Comparison of ENCODE assay signal across 13 mouse cellular contexts in genomic region chr7:122045711-122046110, GRCm38 (mm10). TPM values are rescaled to one million over a fixed set of nuclear protein-coding genes. Genes with fewer than 3 reads are reported as not detected.
DNase-seq lines count a peak whose midpoint lies in the region; ATAC-seq and TF ChIP-seq lines count a peak whose summit lies in the region.
"Had no signal": no experiment of that assay in that cellular context is flagged by ENCODE, and none has a peak within 500 bp of the region (broad histone marks: within the 10 kb centered on the region; RNA-seq: fewer than 3 reads in every experiment).

No protein-coding gene starts in this region.

- H3K36me3 ChIP-seq in heart, embryonic 13.5 days = peaks cover 53% of the 10 kb centered on the region
- peaks cover 52% of the 10 kb centered on the region for H3K36me3 ChIP-seq in megakaryocyte, embryonic 14.5 days (replicated peaks; ENCODE audit: low read length)
- H3K36me3 ChIP-seq in liver, embryonic 13.5 days = peaks cover 25% of the 10 kb centered on the region
- H3K36me3 ChIP-seq in forebrain, postnatal 0 days (ENCODE audit: insufficient read depth) = peaks cover 22% of the 10 kb centered on the region

- intact Hi-C loops in heart, postnatal 10 days (cut with DNase I) = no loop called here

- H3K4me3 ChIP-seq in heart, embryonic 13.5 days = peak overlapping the region; percentile 35
- peak overlapping the region; percentile 75 for H3K4me3 ChIP-seq in megakaryocyte, embryonic 14.5 days (replicated peaks)
- H3K4me3 ChIP-seq in liver, embryonic 13.5 days (replicated peaks) = no peak overlapping the region
- H3K4me3 ChIP-seq in forebrain, postnatal 0 days (ENCODE audit: low read depth, low read length) = no peak overlapping the region
- H3K4me3 ChIP-seq: embryonic facial prominence, embryonic 12.5 days; limb, embryonic 13.5 days had no signal

- H3K9ac ChIP-seq in heart, embryonic 13.5 days = peak overlapping the region; percentile 78
- H3K9ac ChIP-seq in liver, embryonic 13.5 days = no peak overlapping the region
- H3K9ac ChIP-seq in forebrain, postnatal 0 days = no peak overlapping the region
- H3K9ac ChIP-seq: embryonic facial prominence, embryonic 12.5 days; limb, embryonic 13.5 days had no signal

- WGBS in heart, embryonic 13.5 days = 11% methylated on average over 1 of the region's 1 CpGs
- 19% methylated on average over 1 of the region's 1 CpGs for WGBS in liver, embryonic 13.5 days (ENCODE audit: insufficient replicate concordance)
- WGBS in forebrain, postnatal 0 days = 91% methylated on average over 1 of the region's 1 CpGs

- no peak for TF ChIP-seq CTCF in forebrain, postnatal 0 days (IDR thresholded peaks at IDR 0.05; ENCODE audit: low read depth)

- ATAC-seq in heart, embryonic 13.5 days (ENCODE audit: extremely low read depth, insufficient number of reproducible peaks, low FRiP score, low TSS enrichment) = no peak
- no peak for ATAC-seq in megakaryocyte, adult 5-6 weeks (ENCODE audit: poor library complexity, severe bottlenecking)
- no peak; the same call in 1 of the 2 replicates for ATAC-seq in liver, embryonic 13.5 days (ENCODE audit: low read depth)
- no peak for ATAC-seq in megakaryocyte-erythroid progenitor cell, adult 5-6 weeks (replicated peaks; ENCODE audit: low FRiP score, low TSS enrichment, poor library complexity, severe bottlenecking)
- no peak for ATAC-seq in forebrain, postnatal 0 days
- ATAC-seq: hindbrain, embryonic 16.5 days; midbrain, embryonic 16.5 days had no signal

- no peak for DNase-seq in heart, postnatal 10 days
- DNase-seq in liver, embryonic 13.5 days = no peak
- DNase-seq in forebrain, postnatal 0 days = no peak
- DNase-seq: cerebellum, postnatal 36 days had no signal

- peak overlapping the region; percentile 63 for H3K4me2 ChIP-seq in heart, embryonic 13.5 days
- no peak overlapping the region for H3K4me2 ChIP-seq in liver, embryonic 13.5 days
- no peak overlapping the region for H3K4me2 ChIP-seq in forebrain, postnatal 0 days (ENCODE audit: low read depth)
- H3K4me2 ChIP-seq: embryonic facial prominence, embryonic 12.5 days; limb, embryonic 13.5 days had no signal

- peaks cover 72% of the 10 kb centered on the region for H3K4me1 ChIP-seq in heart, embryonic 13.5 days
- H3K4me1 ChIP-seq in megakaryocyte, embryonic 14.5 days = peaks cover 65% of the 10 kb centered on the region
- H3K4me1 ChIP-seq in liver, embryonic 13.5 days (replicated peaks) = peaks cover 34% of the 10 kb centered on the region
- no peaks in the 10 kb centered on the region for H3K4me1 ChIP-seq in forebrain, postnatal 0 days (ENCODE audit: insufficient read depth)
- H3K4me1 ChIP-seq: embryonic facial prominence, embryonic 12.5 days; limb, embryonic 13.5 days had no signal

- H3K9me3 ChIP-seq in heart, embryonic 13.5 days = no peaks in the 10 kb centered on the region
- H3K9me3 ChIP-seq in megakaryocyte, embryonic 14.5 days = no peaks in the 10 kb centered on the region
- no peaks in the 10 kb centered on the region for H3K9me3 ChIP-seq in liver, embryonic 13.5 days (replicated peaks)
- no peaks in the 10 kb centered on the region for H3K9me3 ChIP-seq in forebrain, postnatal 0 days (ENCODE audit: low read length)
- H3K9me3 ChIP-seq: embryonic facial prominence, embryonic 12.5 days; limb, embryonic 13.5 days had no signal

- no peaks in the 10 kb centered on the region for H3K27me3 ChIP-seq in heart, embryonic 13.5 days (replicated peaks)
- H3K27me3 ChIP-seq in megakaryocyte, embryonic 14.5 days (replicated peaks) = no peaks in the 10 kb centered on the region
- no peaks in the 10 kb centered on the region for H3K27me3 ChIP-seq in liver, embryonic 13.5 days
- no peaks in the 10 kb centered on the region for H3K27me3 ChIP-seq in forebrain, postnatal 0 days (ENCODE audit: insufficient read depth, low read length)
- H3K27me3 ChIP-seq: embryonic facial prominence, embryonic 12.5 days; limb, embryonic 13.5 days had no signal

- peak overlapping the region; percentile 98 for H3K27ac ChIP-seq in heart, embryonic 13.5 days (replicated peaks)
- H3K27ac ChIP-seq in liver, embryonic 13.5 days = peak overlapping the region; percentile 56; the same call in 1 of the 2 replicates
- H3K27ac ChIP-seq in forebrain, postnatal 0 days (ENCODE audit: low read depth, low read length) = no peak overlapping the region
- H3K27ac ChIP-seq: embryonic facial prominence, embryonic 12.5 days; kidney, postnatal 0 days; limb, embryonic 13.5 days had no signal

RNA-seq across cellular contexts. Expression of gene Ubfd1, which starts 21.3 kb away (rescaled TPM):
- polyA plus RNA-seq in heart, embryonic 13.5 days (2015; fragmentation: Nextera tagmentation; extraction: Ambion mirVana) = 46.3 and 46.9 TPM in 2 replicates
- 10 to 100 TPM; 41.5 to 50.2 TPM for total RNA-seq in heart, postnatal 10 days (2021)
- polyA plus RNA-seq in megakaryocyte, embryonic 14.5 days (2012; ENCODE audit: insufficient read depth, low replicate concordance) = 2.8 and 20.2 TPM in 2 replicates
- total RNA-seq in megakaryocyte, adult 5-6 weeks (2015) = 14.3 and 16.3 TPM in 2 replicates
- 14.4 and 15.0 TPM in 2 replicates for total RNA-seq in megakaryocyte, adult 5-6 weeks (2017)
- 18.7 and 22.1 TPM in 2 replicates for polyA plus RNA-seq in liver, embryonic 13.5 days (2015; fragmentation: Nextera tagmentation; extraction: Ambion mirVana)
- 37.7 and 39.4 TPM in 2 replicates for total RNA-seq in megakaryocyte-erythroid progenitor cell, adult 5-6 weeks (2014; fragmentation: Nextera tagmentation)
- 30.4 and 44.2 TPM in 2 replicates for total RNA-seq in megakaryocyte-erythroid progenitor cell, adult 5-6 weeks (2017)
- total RNA-seq in forebrain, postnatal 0 days (2014; rRNA removed) = 76.2 and 105 TPM in 2 replicates
- polyA plus RNA-seq in forebrain, postnatal 0 days (2015; fragmentation: Nextera tagmentation; extraction: Ambion mirVana) = 38.5 and 54.5 TPM in 2 replicates

RNA-seq across cellular contexts. Expression of gene Ears2, which starts 21.4 kb away (rescaled TPM):
- 27.4 and 27.9 TPM in 2 replicates for polyA plus RNA-seq in heart, embryonic 13.5 days (2015; fragmentation: Nextera tagmentation; extraction: Ambion mirVana)
- 10 to 100 TPM; 15.9 to 16.3 TPM for total RNA-seq in heart, postnatal 10 days (2021)
- polyA plus RNA-seq in megakaryocyte, embryonic 14.5 days (2012; ENCODE audit: insufficient read depth, low replicate concordance) = 3.1 and 8.1 TPM in 2 replicates
- total RNA-seq in megakaryocyte, adult 5-6 weeks (2015) = 1.0 and 1.5 TPM in 2 replicates
- total RNA-seq in megakaryocyte, adult 5-6 weeks (2017) = 0.98 and 1.3 TPM in 2 replicates
- polyA plus RNA-seq in liver, embryonic 13.5 days (2015; fragmentation: Nextera tagmentation; extraction: Ambion mirVana) = 8.3 TPM in 2 replicates
- 10.0 and 10.3 TPM in 2 replicates for total RNA-seq in megakaryocyte-erythroid progenitor cell, adult 5-6 weeks (2014; fragmentation: Nextera tagmentation)
- total RNA-seq in megakaryocyte-erythroid progenitor cell, adult 5-6 weeks (2017) = 7.1 and 8.9 TPM in 2 replicates
- total RNA-seq in forebrain, postnatal 0 days (2014; rRNA removed) = 13.4 and 16.7 TPM in 2 replicates
- polyA plus RNA-seq in forebrain, postnatal 0 days (2015; fragmentation: Nextera tagmentation; extraction: Ambion mirVana) = 8.3 and 8.8 TPM in 2 replicates

RNA-seq across cellular contexts. Expression of gene Gga2, which starts 24.7 kb away (rescaled TPM):
- polyA plus RNA-seq in heart, embryonic 13.5 days (2015; fragmentation: Nextera tagmentation; extraction: Ambion mirVana) = 77.2 TPM in 2 replicates
- 10 to 100 TPM; 42.1 TPM for total RNA-seq in heart, postnatal 10 days (2021)
- polyA plus RNA-seq in megakaryocyte, embryonic 14.5 days (2012; ENCODE audit: insufficient read depth, low replicate concordance) = 32.9 and 40.9 TPM in 2 replicates
- total RNA-seq in megakaryocyte, adult 5-6 weeks (2015) = 3.9 and 5.2 TPM in 2 replicates
- 3.4 and 5.1 TPM in 2 replicates for total RNA-seq in megakaryocyte, adult 5-6 weeks (2017)
- polyA plus RNA-seq in liver, embryonic 13.5 days (2015; fragmentation: Nextera tagmentation; extraction: Ambion mirVana) = 39.7 and 41.9 TPM in 2 replicates
- 39.0 and 40.3 TPM in 2 replicates for total RNA-seq in megakaryocyte-erythroid progenitor cell, adult 5-6 weeks (2014; fragmentation: Nextera tagmentation)
- 22.4 and 23.8 TPM in 2 replicates for total RNA-seq in megakaryocyte-erythroid progenitor cell, adult 5-6 weeks (2017)
- total RNA-seq in forebrain, postnatal 0 days (2014; rRNA removed) = 29.5 and 29.8 TPM in 2 replicates
- 17.7 and 25.5 TPM in 2 replicates for polyA plus RNA-seq in forebrain, postnatal 0 days (2015; fragmentation: Nextera tagmentation; extraction: Ambion mirVana)

RNA-seq across cellular contexts. Expression of gene Ndufab1, which starts 56.0 kb away (rescaled TPM):
- 1,343 and 1,477 TPM in 2 replicates for polyA plus RNA-seq in heart, embryonic 13.5 days (2015; fragmentation: Nextera tagmentation; extraction: Ambion mirVana)
- 1,000 to 10,000 TPM; 1,393 to 1,403 TPM for total RNA-seq in heart, postnatal 10 days (2021)
- 847 and 2,571 TPM in 2 replicates for polyA plus RNA-seq in megakaryocyte, embryonic 14.5 days (2012; ENCODE audit: insufficient read depth, low replicate concordance)
- total RNA-seq in megakaryocyte, adult 5-6 weeks (2015) = 128 and 133 TPM in 2 replicates
- 36.2 and 69.0 TPM in 2 replicates for total RNA-seq in megakaryocyte, adult 5-6 weeks (2017)
- polyA plus RNA-seq in liver, embryonic 13.5 days (2015; fragmentation: Nextera tagmentation; extraction: Ambion mirVana) = 562 and 589 TPM in 2 replicates
- 337 and 365 TPM in 2 replicates for total RNA-seq in megakaryocyte-erythroid progenitor cell, adult 5-6 weeks (2014; fragmentation: Nextera tagmentation)
- 59.5 and 174 TPM in 2 replicates for total RNA-seq in megakaryocyte-erythroid progenitor cell, adult 5-6 weeks (2017)
- 28.4 and 42.9 TPM in 2 replicates for total RNA-seq in forebrain, postnatal 0 days (2014; rRNA removed)
- polyA plus RNA-seq in forebrain, postnatal 0 days (2015; fragmentation: Nextera tagmentation; extraction: Ambion mirVana) = 655 and 742 TPM in 2 replicates

Comparison
In these comparisons a context has a peak if more than half of its experiments do, and no peak if none do; other contexts are left out.
1. H3K4me3 ChIP-seq: peak in heart, embryonic 13.5 days (single experiment) and megakaryocyte, embryonic 14.5 days (single experiment); none in liver, embryonic 13.5 days (single experiment) and forebrain, postnatal 0 days (single experiment).